Mouse (Mus musculus) heart, adult 2 months (tissue): ENCODE data around the gene Abhd2.
A peak's percentile ranks its signal among the peaks of the same experiment; 100 is the strongest.

Experiments
- CTCF ChIP-seq: fragments of 200-600 bp; IDR thresholded peaks from 2 replicates; pipeline ENCODE4 v1.8.1; 2022; ENCODE audit warnings: antibody characterized with exemption, mild to moderate bottlenecking, moderate library complexity
- EP300 ChIP-seq: fragments of 200-500 bp; IDR thresholded peaks from 2 replicates; pipeline ENCODE4 v1.6.1; 2011; ENCODE audit warnings: low read depth, low read length, control low read depth; ENCODE audit not compliant: insufficient read depth
- POLR2A ChIP-seq: fragments of 200-500 bp; IDR thresholded peaks from 2 replicates; pipeline ENCODE4 v1.6.1; 2011; ENCODE audit warnings: mild to moderate bottlenecking, low read depth, low read length, control low read depth; ENCODE audit not compliant: insufficient read depth

GRCm38 (mm10) chr7:79363370-79364043 lies 90.5 kb downstream of the Abhd2 start:
- TF ChIP-seq CTCF (no peak), POLR2A (no peak), EP300 (peak; percentile 66; the same call in 1 of the 2 replicates)
